Mouse (Mus musculus): ENCODE measurements around the gene Gfap. TPM values are rescaled to one million over a fixed set of nuclear protein-coding genes. Genes with fewer than 3 reads are reported as not detected.

Gene Gfap
- total and polyA plus RNA-seq, 3 experiments: not detected

GRCm38 (mm10) chr11:102924557-102925350 lies 24.0 kb upstream of the Gfap start, which contains the start of gene Kif18b:
TSS of gene Kif18b (minus strand) at chr11:102925124.
- ATAC-seq (ENCODE audit: extremely low read depth, insufficient number of reproducible peaks, low FRiP score, poor library complexity, severe bottlenecking): peak; percentile 85
- H3K36me3 ChIP-seq (replicated peaks): peaks cover 32% of the 10 kb centered on the region
- DNase-seq (ENCODE audit: low spot score): peak; percentile 95
- TF ChIP-seq CTCF (IDR thresholded peaks at IDR 0.05; ENCODE audit: low read depth, low read length): no peak
- no peak for TF ChIP-seq POLR2AphosphoS5 (IDR thresholded peaks at IDR 0.05; ENCODE audit: insufficient replicate concordance, low read depth, low read length)
- TF ChIP-seq GATA1 (IDR thresholded peaks at IDR 0.05; ENCODE audit: borderline replicate concordance, low read length): no peak
- TF ChIP-seq TAL1 (conservative IDR thresholded peaks at IDR 0.05; ENCODE audit: low read depth, low read length): no peak
- no peak for TF ChIP-seq GATA2 (IDR thresholded peaks at IDR 0.05; ENCODE audit: borderline replicate concordance, low read depth, low read length)
- H3K9me3 ChIP-seq (replicated peaks): no peaks in the 10 kb centered on the region
- H3K27me3 ChIP-seq (ENCODE audit: insufficient read depth, low read length): peaks cover 7% of the 10 kb centered on the region; the same call in 1 of the 2 replicates
- H3K4me3 ChIP-seq (ENCODE audit: low read depth, low read length): peak within 1 kb of the TSS; percentile 96
- peaks cover 24% of the 10 kb centered on the region for H3K4me1 ChIP-seq (ENCODE audit: insufficient read depth, low read depth, low read length)

DNA sequence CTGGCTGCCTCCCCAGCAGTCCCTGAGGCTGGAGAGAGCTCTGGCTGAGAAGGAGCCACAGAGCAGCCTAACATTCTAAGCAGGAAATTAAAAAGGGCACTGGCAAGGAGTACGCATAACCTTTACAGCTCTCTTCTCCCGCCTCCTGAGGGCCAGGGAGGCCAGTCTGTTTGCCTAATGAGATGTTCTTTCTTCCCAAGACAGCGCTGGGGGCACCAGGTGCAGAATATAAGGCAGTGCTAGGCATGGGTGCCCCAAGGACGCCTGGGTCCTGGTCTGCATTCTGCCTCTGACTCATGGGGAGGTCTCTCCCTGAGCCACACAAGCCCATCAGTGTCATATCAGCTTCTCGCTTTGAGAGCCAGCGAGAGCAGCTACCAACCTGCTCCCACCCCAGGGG lies 20.8 kb upstream of the Gfap start:
- TF ChIP-seq GATA2 (IDR thresholded peaks at IDR 0.05; ENCODE audit: borderline replicate concordance, low read depth, low read length) (no peak), GATA1 (IDR thresholded peaks at IDR 0.05; ENCODE audit: borderline replicate concordance, low read length) (no peak), CTCF (IDR thresholded peaks at IDR 0.05; ENCODE audit: low read depth, low read length) (no peak), POLR2AphosphoS5 (IDR thresholded peaks at IDR 0.05; ENCODE audit: insufficient replicate concordance, low read depth, low read length) (no peak), TAL1 (conservative IDR thresholded peaks at IDR 0.05; ENCODE audit: low read depth, low read length) (no peak)
- Histone ChIP-seq H3K27me3 (ENCODE audit: insufficient read depth, low read length) (no peaks in the 10 kb centered on the region), H3K36me3 (replicated peaks) (peaks cover 50% of the 10 kb centered on the region), H3K9me3 (replicated peaks) (no peaks in the 10 kb centered on the region), H3K4me1 (ENCODE audit: insufficient read depth, low read depth, low read length) (peaks cover 29% of the 10 kb centered on the region), H3K4me3 (ENCODE audit: low read depth, low read length) (no peak overlapping the region)
- ATAC-seq (ENCODE audit: extremely low read depth, insufficient number of reproducible peaks, low FRiP score, poor library complexity, severe bottlenecking) (no peak), DNase-seq (ENCODE audit: low spot score) (no peak)

DNA sequence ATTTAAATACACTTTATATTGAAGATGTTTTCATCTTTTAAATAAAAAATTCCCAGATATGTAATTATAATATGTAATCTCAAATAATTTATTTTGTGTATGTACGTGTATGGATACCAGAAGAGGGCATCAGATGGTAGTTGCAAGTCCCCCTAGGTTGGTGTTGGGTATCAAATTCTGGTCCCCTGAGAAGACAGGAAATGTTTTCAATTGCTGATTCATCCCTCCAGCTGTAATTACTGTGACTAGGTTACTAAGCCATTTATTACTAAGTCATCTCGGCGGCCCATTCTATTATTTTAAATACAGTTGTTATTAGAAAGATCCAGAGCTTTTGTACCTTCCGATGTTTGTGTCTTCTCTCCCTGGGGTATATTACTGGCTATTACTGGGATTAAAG lies 17.4 kb upstream of the Gfap start:
- TF ChIP-seq GATA2 (IDR thresholded peaks at IDR 0.05; ENCODE audit: borderline replicate concordance, low read depth, low read length): no peak
- TF ChIP-seq GATA1 (IDR thresholded peaks at IDR 0.05; ENCODE audit: borderline replicate concordance, low read length): no peak
- TF ChIP-seq POLR2AphosphoS5 (IDR thresholded peaks at IDR 0.05; ENCODE audit: insufficient replicate concordance, low read depth, low read length): no peak
- TF ChIP-seq CTCF (IDR thresholded peaks at IDR 0.05; ENCODE audit: low read depth, low read length): no peak
- TF ChIP-seq TAL1 (conservative IDR thresholded peaks at IDR 0.05; ENCODE audit: low read depth, low read length): no peak
- no peak for DNase-seq (ENCODE audit: low spot score)
- peaks cover 23% of the 10 kb centered on the region for H3K4me1 ChIP-seq (ENCODE audit: insufficient read depth, low read depth, low read length)
- no peak overlapping the region for H3K4me3 ChIP-seq (ENCODE audit: low read depth, low read length)
- no peak for ATAC-seq (ENCODE audit: extremely low read depth, insufficient number of reproducible peaks, low FRiP score, poor library complexity, severe bottlenecking)
- H3K36me3 ChIP-seq (replicated peaks): peaks cover 84% of the 10 kb centered on the region
- H3K27me3 ChIP-seq (ENCODE audit: insufficient read depth, low read length): no peaks in the 10 kb centered on the region
- no peaks in the 10 kb centered on the region for H3K9me3 ChIP-seq (replicated peaks)

GRCm38 (mm10) chr11:102915380-102915779 lies 14.7 kb upstream of the Gfap start:
- no peaks in the 10 kb centered on the region for H3K27me3 ChIP-seq (ENCODE audit: insufficient read depth, low read length)
- TF ChIP-seq CTCF (IDR thresholded peaks at IDR 0.05; ENCODE audit: low read depth, low read length): no peak
- no peak for TF ChIP-seq POLR2AphosphoS5 (IDR thresholded peaks at IDR 0.05; ENCODE audit: insufficient replicate concordance, low read depth, low read length)
- TF ChIP-seq GATA1 (IDR thresholded peaks at IDR 0.05; ENCODE audit: borderline replicate concordance, low read length): no peak
- TF ChIP-seq GATA2 (IDR thresholded peaks at IDR 0.05; ENCODE audit: borderline replicate concordance, low read depth, low read length): no peak
- TF ChIP-seq TAL1 (conservative IDR thresholded peaks at IDR 0.05; ENCODE audit: low read depth, low read length): no peak
- no peaks in the 10 kb centered on the region for H3K9me3 ChIP-seq (replicated peaks)
- no peak for ATAC-seq (ENCODE audit: extremely low read depth, insufficient number of reproducible peaks, low FRiP score, poor library complexity, severe bottlenecking)
- no peak for DNase-seq (ENCODE audit: low spot score)
- 0 out of 2 replicates have a peak, but pooled peaks cover 6% of the 10 kb centered on the region for H3K4me1 ChIP-seq (ENCODE audit: insufficient read depth, low read depth, low read length)
- H3K36me3 ChIP-seq (replicated peaks): peaks cover 82% of the 10 kb centered on the region
- no peak overlapping the region for H3K4me3 ChIP-seq (ENCODE audit: low read depth, low read length)

- H3K36me3 ChIP-seq (replicated peaks): peaks cover 98% of the 10 kb centered on the region
- ATAC-seq (ENCODE audit: extremely low read depth, insufficient number of reproducible peaks, low FRiP score, poor library complexity, severe bottlenecking) (no peak), DNase-seq (ENCODE audit: low spot score) (no peak)
- H3K4me1 ChIP-seq (ENCODE audit: insufficient read depth, low read depth, low read length): no peaks in the 10 kb centered on the region; the same call in 1 of the 2 replicates
- H3K27me3 ChIP-seq (ENCODE audit: insufficient read depth, low read length): no peaks in the 10 kb centered on the region
- no peak overlapping the region for H3K4me3 ChIP-seq (ENCODE audit: low read depth, low read length)
- TF ChIP-seq POLR2AphosphoS5 (IDR thresholded peaks at IDR 0.05; ENCODE audit: insufficient replicate concordance, low read depth, low read length) (no peak), CTCF (IDR thresholded peaks at IDR 0.05; ENCODE audit: low read depth, low read length) (no peak), TAL1 (conservative IDR thresholded peaks at IDR 0.05; ENCODE audit: low read depth, low read length) (no peak), GATA2 (IDR thresholded peaks at IDR 0.05; ENCODE audit: borderline replicate concordance, low read depth, low read length) (no peak), GATA1 (IDR thresholded peaks at IDR 0.05; ENCODE audit: borderline replicate concordance, low read length) (no peak)
- H3K9me3 ChIP-seq (replicated peaks): no peaks in the 10 kb centered on the region
These were observed 10.7 kb upstream of the Gfap start for GRCm38 (mm10) chr11:102911376-102911775.

- TF ChIP-seq TAL1 (conservative IDR thresholded peaks at IDR 0.05; ENCODE audit: low read depth, low read length): no peak
- TF ChIP-seq POLR2AphosphoS5 (IDR thresholded peaks at IDR 0.05; ENCODE audit: insufficient replicate concordance, low read depth, low read length): 0 out of 2 replicates have a peak, but pooled peaks have one; percentile 62
- ATAC-seq (ENCODE audit: extremely low read depth, insufficient number of reproducible peaks, low FRiP score, poor library complexity, severe bottlenecking): no peak
- H3K4me3 ChIP-seq (ENCODE audit: low read depth, low read length): no peak overlapping the region
- no peaks in the 10 kb centered on the region for H3K9me3 ChIP-seq (replicated peaks)
- no peak for DNase-seq (ENCODE audit: low spot score)
- peaks cover 8% of the 10 kb centered on the region for H3K27me3 ChIP-seq (ENCODE audit: insufficient read depth, low read length)
- peaks cover 51% of the 10 kb centered on the region for H3K36me3 ChIP-seq (replicated peaks)
- H3K4me1 ChIP-seq (ENCODE audit: insufficient read depth, low read depth, low read length): peaks cover 8% of the 10 kb centered on the region
These were observed 2.9 kb upstream of the Gfap start for GRCm38 (mm10) chr11:102903654-102904053.
